Mouse (Mus musculus) midbrain, embryonic 14.5 days (tissue): ENCODE data around the gene Map7. TPM values are rescaled to one million over a fixed set of nuclear protein-coding genes. Genes with fewer than 3 reads are reported as not detected.

Experiments used
- ATAC-seq: fragments of 200-750 bp; cut with Nextera tagmentation; 2 replicates; pipeline ENCODE4 v1.8.0; 2017; ENCODE audit warnings: moderate number of reproducible peaks, moderate library complexity; ENCODE audit not compliant: low FRiP score, low TSS enrichment
- DNase-seq: peaks from one replicate; pipeline ENCODE4 v3.0.0-alpha.2; 2015
- H3K27ac ChIP-seq: fragments of 300-500 bp; sonication (generic); replicated peaks from 2 replicates; pipeline ENCODE4 v1.5.1; 2014; ENCODE audit warnings: mild to moderate bottlenecking, low read depth, low read length, moderate library complexity
- H3K27me3 ChIP-seq: fragments of 300-500 bp; sonication (generic); 2 replicates; pipeline ENCODE4 v1.6.1; 2014; ENCODE audit warnings: low read length, control low read depth, mixed read lengths; ENCODE audit not compliant: control insufficient read depth, insufficient read depth
- H3K36me3 ChIP-seq: fragments of 300-500 bp; sonication (generic); 2 replicates; pipeline ENCODE4 v1.6.1; 2014; ENCODE audit warnings: low read length, control low read depth; ENCODE audit not compliant: control insufficient read depth, insufficient read depth
- H3K4me1 ChIP-seq: fragments of 300-500 bp; sonication (generic); 2 replicates; pipeline ENCODE4 v1.6.1; 2014; ENCODE audit warnings: mild to moderate bottlenecking, antibody characterized with exemption, low read length, control low read depth; ENCODE audit not compliant: control insufficient read depth, insufficient read depth
- H3K4me2 ChIP-seq: fragments of 300-500 bp; sonication (generic); 2 replicates; pipeline ENCODE4 v1.6.1; 2014; ENCODE audit warnings: mild to moderate bottlenecking, low read length, moderate library complexity
- H3K4me3 ChIP-seq: fragments of 300-500 bp; sonication (generic); replicated peaks from 2 replicates; pipeline ENCODE4 v1.5.1; 2014; ENCODE audit warnings: low read depth, low read length
- H3K9ac ChIP-seq: fragments of 300-500 bp; sonication (generic); replicated peaks from 2 replicates; pipeline ENCODE4 v1.6.1; 2014; ENCODE audit warnings: mild to moderate bottlenecking, low read length, moderate library complexity
- H3K9me3 ChIP-seq: fragments of 300-500 bp; sonication (generic); 2 replicates; pipeline ENCODE4 v1.6.1; 2016; ENCODE audit warnings: low read length, control low read depth, mixed read lengths; ENCODE audit not compliant: control insufficient read depth
- WGBS: fragments of 180-500 bp; shearing (Covaris S2); extraction: QIAGEN DNeasy Blood & Tissue Kit; methylation state at CpG from one replicate; pipeline ENCODE4 v1.1.7; 2014; 5-methylcytosine and 5-hydroxymethylcytosine counted together
- polyA plus RNA-seq: library from polyadenylated mRNA; unstranded; fragments of >200 nt; fragmentation: Nextera tagmentation; extraction: Ambion mirVana; gene quantifications from 2 replicates; pipeline ENCODE4 v1.2.1, GENCODE M21; 2014

Map7 gene
- polyA plus RNA-seq: 5.2 and 5.3 TPM in 2 replicates

GRCm38 (mm10) chr10:20148130-20148772 is at the start of gene Map7:
Gene Map7 (plus strand): TSS chr10:20148471.
- Histone ChIP-seq H3K27ac (no peak within 1 kb of the TSS), H3K4me1 (peaks cover 4% of the 10 kb centered on the region; the same call in 1 of the 2 replicates), H3K27me3 (peaks cover 43% of the 10 kb centered on the region), H3K36me3 (no peaks in the 10 kb centered on the region), H3K9me3 (no peaks in the 10 kb centered on the region), H3K4me3 (peak within 1 kb of the TSS; percentile 61), H3K9ac (peak within 1 kb of the TSS; percentile 53), H3K4me2 (peak within 1 kb of the TSS; percentile 92)
- DNase-seq (peak; percentile 28), ATAC-seq (peak; percentile 9; the same call in 1 of the 2 replicates)
- WGBS: 3% methylated on average over 51 of the region's 51 CpGs

- Histone ChIP-seq H3K9ac (no peak overlapping the region), H3K4me1 (no peaks in the 10 kb centered on the region), H3K9me3 (no peaks in the 10 kb centered on the region), H3K36me3 (no peaks in the 10 kb centered on the region), H3K4me2 (no peak overlapping the region), H3K27me3 (no peaks in the 10 kb centered on the region), H3K27ac (no peak overlapping the region), H3K4me3 (no peak overlapping the region)
- 93% methylated on average over 6 of the region's 6 CpGs for WGBS
- no peak for DNase-seq
- ATAC-seq: no peak
Observed at GRCm38 (mm10) chr10:20101456-20101855, 46.8 kb upstream of the Map7 start.

GRCm38 (mm10) chr10:20104271-20104931 is 43.9 kb upstream of the Map7 start:
- no peaks in the 10 kb centered on the region for H3K36me3 ChIP-seq
- H3K4me2 ChIP-seq: no peak overlapping the region
- no peak overlapping the region for H3K4me3 ChIP-seq
- no peak overlapping the region for H3K9ac ChIP-seq
- no peak overlapping the region for H3K27ac ChIP-seq
- no peak for ATAC-seq
- WGBS: 86% methylated on average over 8 of the region's 8 CpGs
- no peaks in the 10 kb centered on the region for H3K27me3 ChIP-seq
- DNase-seq: no peak
- no peaks in the 10 kb centered on the region for H3K9me3 ChIP-seq
- no peaks in the 10 kb centered on the region for H3K4me1 ChIP-seq

GRCm38 (mm10) chr10:20105575-20105974 is 42.7 kb upstream of the Map7 start:
- no peak for ATAC-seq
- no peak overlapping the region for H3K4me3 ChIP-seq

GRCm38 (mm10) chr10:20107031-20107430 is 41.2 kb upstream of the Map7 start:
- ATAC-seq (no peak), DNase-seq (no peak)
- H3K9ac ChIP-seq: no peak overlapping the region
- 94% methylated on average over 14 of the region's 14 CpGs for WGBS
- no peak overlapping the region for H3K27ac ChIP-seq
- no peak overlapping the region for H3K4me3 ChIP-seq
- H3K4me2 ChIP-seq: no peak overlapping the region
- H3K27me3 ChIP-seq: no peaks in the 10 kb centered on the region
- H3K36me3 ChIP-seq: no peaks in the 10 kb centered on the region
- no peaks in the 10 kb centered on the region for H3K9me3 ChIP-seq
- H3K4me1 ChIP-seq: no peaks in the 10 kb centered on the region

More at GRCm38 (mm10) chr10:20105575-20105974, 42.7 kb upstream of the Map7 start:
- no peak overlapping the region for H3K27ac ChIP-seq
- no peak overlapping the region for H3K4me2 ChIP-seq
- WGBS: 85% methylated on average over 4 of the region's 4 CpGs
- DNase-seq: no peak
- H3K36me3 ChIP-seq: no peaks in the 10 kb centered on the region
- no peaks in the 10 kb centered on the region for H3K27me3 ChIP-seq
- H3K4me1 ChIP-seq: no peaks in the 10 kb centered on the region
- H3K9me3 ChIP-seq: no peaks in the 10 kb centered on the region
- H3K9ac ChIP-seq: no peak overlapping the region

GRCm38 (mm10) chr10:20111508-20111907 is 36.8 kb upstream of the Map7 start:
- Histone ChIP-seq H3K9me3 (no peaks in the 10 kb centered on the region), H3K4me3 (no peak overlapping the region), H3K9ac (no peak overlapping the region), H3K4me2 (no peak overlapping the region), H3K27me3 (no peaks in the 10 kb centered on the region), H3K36me3 (no peaks in the 10 kb centered on the region), H3K27ac (no peak overlapping the region), H3K4me1 (no peaks in the 10 kb centered on the region)
- ATAC-seq: no peak
- DNase-seq: no peak
- 92% methylated on average over 5 of the region's 5 CpGs for WGBS

GRCm38 (mm10) chr10:20112026-20112973 is 36.0 kb upstream of the Map7 start:
- 86% methylated on average over 18 of the region's 18 CpGs for WGBS
- no peak overlapping the region for H3K9ac ChIP-seq
- H3K4me2 ChIP-seq: no peak overlapping the region
- H3K4me1 ChIP-seq: no peaks in the 10 kb centered on the region
- DNase-seq (no peak), ATAC-seq (no peak)
- no peaks in the 10 kb centered on the region for H3K36me3 ChIP-seq
- H3K27ac ChIP-seq: no peak overlapping the region
- H3K4me3 ChIP-seq: no peak overlapping the region
- no peaks in the 10 kb centered on the region for H3K27me3 ChIP-seq
- no peaks in the 10 kb centered on the region for H3K9me3 ChIP-seq

- ATAC-seq (no peak), DNase-seq (no peak)
- no peak overlapping the region for H3K27ac ChIP-seq
- H3K9me3 ChIP-seq: no peaks in the 10 kb centered on the region
- H3K4me3 ChIP-seq: no peak overlapping the region
- no peaks in the 10 kb centered on the region for H3K36me3 ChIP-seq
- H3K27me3 ChIP-seq: no peaks in the 10 kb centered on the region
- H3K4me1 ChIP-seq: no peaks in the 10 kb centered on the region
- H3K9ac ChIP-seq: no peak overlapping the region
- H3K4me2 ChIP-seq: no peak overlapping the region
- 91% methylated on average over 15 of the region's 15 CpGs for WGBS
Observed at GRCm38 (mm10) chr10:20119504-20120425, 28.5 kb upstream of the Map7 start.
